Mouse (Mus musculus) liver, adult 2 months (tissue): ENCODE data around the gene Arpc5.

Source experiments
- CTCF ChIP-seq: fragments of 200-500 bp; IDR thresholded peaks from 2 replicates; pipeline ENCODE4 v1.5.1; 2011; ENCODE audit warnings: low read depth, low read length, control low read depth
- POLR2A ChIP-seq: fragments of 200-500 bp; IDR thresholded peaks from 2 replicates; pipeline ENCODE4 v1.6.1; 2011; ENCODE audit warnings: low read length, control low read depth; ENCODE audit not compliant: insufficient read depth; ENCODE audit errors: extremely low read depth

- TF ChIP-seq CTCF (no peak), POLR2A (no peak)
Observed at GRCm38 (mm10) chr1:152819558-152819957, 53.2 kb downstream of the Arpc5 start.
